Mouse (Mus musculus): ENCODE results near the gene Churc1. TPM values are rescaled to one million over a fixed set of nuclear protein-coding genes. Genes with fewer than 3 reads are reported as not detected.
A peak's percentile ranks its signal among the peaks of the same experiment; 100 is the strongest.

Gene Churc1
- total RNA-seq, 2 experiments from 2014 or later = 57.3 to 145 TPM

DNA sequence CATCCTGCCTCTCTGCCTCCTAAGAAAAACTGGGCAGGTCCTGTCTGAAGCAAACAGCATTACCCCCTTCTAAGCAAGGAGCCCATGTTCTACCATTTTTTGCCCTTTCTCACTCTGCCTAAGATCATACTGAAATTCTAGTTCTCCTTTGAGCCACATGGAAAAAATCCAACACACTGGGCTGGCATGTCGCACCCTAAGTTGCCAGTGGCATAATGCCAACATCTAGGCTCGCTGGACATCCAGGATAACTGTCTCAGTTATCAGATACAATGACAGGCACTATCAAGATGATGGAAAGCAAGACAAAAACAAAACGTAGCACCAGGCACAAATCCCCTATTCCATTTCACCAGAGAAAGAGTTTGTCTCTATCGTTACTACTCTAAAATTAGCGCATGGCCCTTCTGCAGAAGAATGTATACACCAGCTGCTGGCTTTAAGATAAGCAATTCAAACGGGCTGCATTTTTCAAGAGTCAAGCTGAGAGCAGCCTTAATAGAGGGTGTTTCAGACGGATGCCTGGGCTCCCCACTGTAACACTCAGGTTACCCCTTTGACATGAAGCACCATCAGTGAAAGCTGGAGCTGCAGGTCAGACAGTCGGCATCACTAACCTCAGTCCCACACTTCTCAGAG is 25.2 kb downstream of the Churc1 start:
- ATAC-seq (replicated peaks; ENCODE audit: low FRiP score, low TSS enrichment, poor library complexity, severe bottlenecking) = peak; percentile 72

- peak; percentile 54; the same call in 1 of the 2 replicates for ATAC-seq (replicated peaks; ENCODE audit: low FRiP score, low TSS enrichment, poor library complexity, severe bottlenecking)
These were observed 27.2 kb downstream of the Churc1 start for GRCm38 (mm10) chr12:76792540-76792939.

DNA sequence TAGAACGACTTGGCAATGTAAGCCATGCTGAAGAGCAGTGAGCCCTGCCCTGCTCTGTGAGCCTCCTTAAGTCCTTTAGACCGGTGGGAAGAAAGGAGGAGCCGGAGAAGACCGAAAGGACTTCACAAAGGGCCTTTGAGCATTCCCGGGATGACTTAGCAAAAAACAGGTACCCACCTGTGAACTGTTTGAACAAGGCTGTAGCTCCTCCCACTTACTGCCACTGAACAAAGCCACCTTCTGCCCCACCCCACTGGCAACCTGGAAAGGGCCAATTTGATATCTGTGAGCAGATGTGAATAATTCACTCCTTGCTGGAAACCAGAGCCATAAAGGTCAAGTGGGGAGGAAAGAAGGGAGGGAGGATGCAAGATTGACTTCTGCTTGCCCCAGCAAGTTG is 30.0 kb downstream of the Churc1 start, which contains the start of gene Gpx2:
Gene Gpx2, minus strand, starts transcription at position 205 of the 400 bp plus-strand sequence.
- ATAC-seq (replicated peaks; ENCODE audit: low FRiP score, low TSS enrichment, poor library complexity, severe bottlenecking) = no peak

GRCm38 (mm10) chr12:76796938-76797539 is 31.7 kb downstream of the Churc1 start:
- ATAC-seq (replicated peaks; ENCODE audit: low FRiP score, low TSS enrichment, poor library complexity, severe bottlenecking) = no peak

- ATAC-seq (replicated peaks; ENCODE audit: low FRiP score, low TSS enrichment, poor library complexity, severe bottlenecking) = no peak
These were observed 32.8 kb downstream of the Churc1 start for GRCm38 (mm10) chr12:76798008-76798720.

DNA sequence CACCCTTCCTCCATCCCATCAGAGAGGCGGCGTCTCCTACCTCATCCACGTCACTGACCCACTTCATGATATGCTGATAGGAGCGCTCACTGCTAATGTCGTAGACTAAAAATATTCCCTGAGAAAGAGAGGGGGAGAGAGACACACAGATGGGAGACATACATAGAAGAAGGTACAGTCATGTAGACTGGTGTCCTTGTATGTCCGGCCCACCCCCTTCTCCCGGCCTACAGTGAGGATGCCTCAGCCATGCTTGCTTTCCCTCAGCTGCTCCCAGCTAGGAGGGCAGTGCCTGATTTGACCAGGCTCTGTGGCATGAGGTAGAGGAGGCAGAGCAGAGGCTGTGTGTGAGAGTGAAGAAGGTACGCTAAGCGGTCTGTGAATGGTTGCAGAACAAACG is 37.7 kb downstream of the Churc1 start:
- ATAC-seq (replicated peaks; ENCODE audit: low FRiP score, low TSS enrichment, poor library complexity, severe bottlenecking) = no peak

GRCm38 (mm10) chr12:76803700-76804252 is 38.4 kb downstream of the Churc1 start:
- peak; percentile 85 for ATAC-seq (replicated peaks; ENCODE audit: low FRiP score, low TSS enrichment, poor library complexity, severe bottlenecking)

GRCm38 (mm10) chr12:76805056-76805811 is 39.9 kb downstream of the Churc1 start:
- ATAC-seq (replicated peaks; ENCODE audit: low FRiP score, low TSS enrichment, poor library complexity, severe bottlenecking) = no peak

DNA sequence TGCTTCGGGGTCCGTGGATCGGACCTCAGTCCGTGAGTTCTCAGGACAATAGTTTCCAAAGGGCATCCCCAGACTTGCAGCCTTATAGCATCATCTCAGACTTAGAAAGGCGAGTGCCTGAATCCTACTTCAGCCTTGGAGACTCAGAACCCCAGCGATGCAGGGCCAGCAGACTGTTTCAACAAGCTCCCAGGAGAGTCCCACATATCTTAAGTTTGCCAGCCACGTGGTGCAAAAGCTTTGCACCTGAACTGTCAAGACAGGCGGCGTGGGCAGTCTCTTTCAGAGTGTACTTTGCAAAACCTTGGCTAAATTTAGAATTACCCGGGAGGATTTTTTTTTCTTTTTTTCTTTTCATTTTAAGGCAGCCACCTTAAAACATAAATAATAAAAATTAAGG is 42.5 kb downstream of the Churc1 start:
- no peak for ATAC-seq (replicated peaks; ENCODE audit: low FRiP score, low TSS enrichment, poor library complexity, severe bottlenecking)

- ATAC-seq (replicated peaks; ENCODE audit: low FRiP score, low TSS enrichment, poor library complexity, severe bottlenecking) = no peak
These were observed 45.2 kb downstream of the Churc1 start for GRCm38 (mm10) chr12:76810491-76810890.

GRCm38 (mm10) chr12:76811006-76811405 is 45.7 kb downstream of the Churc1 start:
- ATAC-seq (replicated peaks; ENCODE audit: low FRiP score, low TSS enrichment, poor library complexity, severe bottlenecking) = no peak

- ATAC-seq (replicated peaks; ENCODE audit: low FRiP score, low TSS enrichment, poor library complexity, severe bottlenecking) = no peak
These were observed 48.2 kb downstream of the Churc1 start for GRCm38 (mm10) chr12:76813543-76813942.

- ATAC-seq (replicated peaks; ENCODE audit: low FRiP score, low TSS enrichment, poor library complexity, severe bottlenecking) = no peak
These were observed 48.8 kb downstream of the Churc1 start for GRCm38 (mm10) chr12:76814120-76814519.

- ATAC-seq (replicated peaks; ENCODE audit: low FRiP score, low TSS enrichment, poor library complexity, severe bottlenecking) = no peak
These were observed 51.4 kb downstream of the Churc1 start for GRCm38 (mm10) chr12:76816720-76817119.

DNA sequence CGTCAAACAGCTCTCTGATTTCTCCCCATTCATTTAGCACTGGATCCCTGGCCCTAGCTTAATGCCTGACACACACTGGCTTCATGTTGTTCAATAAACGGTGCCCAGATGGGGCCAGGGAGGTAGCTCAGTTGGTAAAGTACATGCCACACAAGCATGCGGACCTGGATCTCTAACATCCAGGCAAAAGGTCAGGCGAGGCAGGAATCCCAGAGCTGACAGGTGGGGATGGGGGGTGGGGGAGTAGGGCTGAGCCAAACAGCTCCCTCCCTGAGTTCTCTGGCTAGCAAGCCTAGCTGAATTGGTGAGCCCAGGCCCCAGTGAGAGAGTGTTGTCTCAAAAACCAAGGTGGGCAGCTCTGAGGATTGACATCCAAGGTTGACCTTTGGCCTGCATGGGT is 51.8 kb downstream of the Churc1 start:
- ATAC-seq (replicated peaks; ENCODE audit: low FRiP score, low TSS enrichment, poor library complexity, severe bottlenecking) = no peak

- ATAC-seq (replicated peaks; ENCODE audit: low FRiP score, low TSS enrichment, poor library complexity, severe bottlenecking) = no peak
These were observed 52.8 kb downstream of the Churc1 start for GRCm38 (mm10) chr12:76818120-76818519.

- no peak for ATAC-seq (replicated peaks; ENCODE audit: low FRiP score, low TSS enrichment, poor library complexity, severe bottlenecking)
These were observed 53.6 kb downstream of the Churc1 start for GRCm38 (mm10) chr12:76818908-76819307.

GRCm38 (mm10) chr12:76819816-76820215 is 54.5 kb downstream of the Churc1 start:
- no peak for ATAC-seq (replicated peaks; ENCODE audit: low FRiP score, low TSS enrichment, poor library complexity, severe bottlenecking)

- ATAC-seq (replicated peaks; ENCODE audit: low FRiP score, low TSS enrichment, poor library complexity, severe bottlenecking) = no peak
These were observed 55.3 kb downstream of the Churc1 start for GRCm38 (mm10) chr12:76820615-76821014.
